Mouse (Mus musculus): ENCODE results near the gene Nmu.

GRCm38 (mm10) chr5:76346137-76346536, 17.5 kb downstream of the Nmu start:
- TF ChIP-seq POLR2A (IDR thresholded peaks at IDR 0.05; ENCODE audit: borderline replicate concordance, extremely low read depth, insufficient read depth, insufficient read length, poor library complexity, severe bottlenecking) (no peak), CTCF (IDR thresholded peaks at IDR 0.05; ENCODE audit: borderline replicate concordance, extremely low read depth, insufficient read depth, insufficient read length) (no peak)

Measured in brain, embryonic 14.5 days (tissue).